Mouse (Mus musculus) liver, embryonic 15.5 days (tissue): ENCODE data around the gene Mark1. TPM values are rescaled to one million over a fixed set of nuclear protein-coding genes. Genes with fewer than 3 reads are reported as not detected.

Experiments used
- ATAC-seq: fragments of 200-750 bp; cut with Nextera tagmentation; 2 replicates; pipeline ENCODE4 v1.8.0; 2017; ENCODE audit warnings: moderate number of reproducible peaks, mild to moderate bottlenecking, moderate library complexity; ENCODE audit not compliant: insufficient read depth
- H3K27ac ChIP-seq: fragments of 300-500 bp; sonication (generic); replicated peaks from 2 replicates; pipeline ENCODE4 v1.5.1; 2015; ENCODE audit warnings: mild to moderate bottlenecking, inconsistent platforms
- H3K27me3 ChIP-seq: fragments of 300-500 bp; sonication (generic); 2 replicates; pipeline ENCODE4 v1.6.1; 2015; ENCODE audit warnings: mild to moderate bottlenecking, inconsistent platforms
- H3K36me3 ChIP-seq: fragments of 300-500 bp; sonication (generic); replicated peaks from 2 replicates; pipeline ENCODE4 v1.6.1; 2015; ENCODE audit warnings: moderate library complexity, mild to moderate bottlenecking, inconsistent platforms
- H3K4me1 ChIP-seq: fragments of 300-500 bp; sonication (generic); replicated peaks from 2 replicates; pipeline ENCODE4 v1.6.1; 2015; ENCODE audit warnings: inconsistent platforms
- H3K4me2 ChIP-seq: fragments of 300-500 bp; sonication (generic); 2 replicates; pipeline ENCODE4 v1.6.1; 2015; ENCODE audit warnings: moderate library complexity, mild to moderate bottlenecking, inconsistent platforms
- H3K4me3 ChIP-seq: fragments of 300-500 bp; sonication (generic); replicated peaks from 2 replicates; pipeline ENCODE4 v1.5.1; 2015; ENCODE audit warnings: mild to moderate bottlenecking, inconsistent platforms
- H3K9ac ChIP-seq: fragments of 300-500 bp; sonication (generic); 2 replicates; pipeline ENCODE4 v1.6.1; 2015; ENCODE audit warnings: moderate library complexity, mild to moderate bottlenecking, inconsistent platforms
- H3K9me3 ChIP-seq: fragments of 300-500 bp; sonication (generic); replicated peaks from 2 replicates; pipeline ENCODE4 v1.6.1; 2016; ENCODE audit warnings: inconsistent platforms
- WGBS: fragments of 180-500 bp; shearing (Covaris S2); methylation state at CpG from one replicate; pipeline ENCODE4 v1.1.7; 2015; ENCODE audit warnings: mixed read lengths; ENCODE audit not compliant: insufficient replicate concordance; 5-methylcytosine and 5-hydroxymethylcytosine counted together
- polyA plus RNA-seq: library from polyadenylated mRNA; unstranded; fragments of >200 nt; fragmentation: Nextera tagmentation; extraction: Ambion mirVana; gene quantifications from 2 replicates; pipeline ENCODE4 v1.2.1, GENCODE M21; 2015

Gene Mark1
- polyA plus RNA-seq, 1 experiment from 2014 or later, result 0.16 TPM

DNA sequence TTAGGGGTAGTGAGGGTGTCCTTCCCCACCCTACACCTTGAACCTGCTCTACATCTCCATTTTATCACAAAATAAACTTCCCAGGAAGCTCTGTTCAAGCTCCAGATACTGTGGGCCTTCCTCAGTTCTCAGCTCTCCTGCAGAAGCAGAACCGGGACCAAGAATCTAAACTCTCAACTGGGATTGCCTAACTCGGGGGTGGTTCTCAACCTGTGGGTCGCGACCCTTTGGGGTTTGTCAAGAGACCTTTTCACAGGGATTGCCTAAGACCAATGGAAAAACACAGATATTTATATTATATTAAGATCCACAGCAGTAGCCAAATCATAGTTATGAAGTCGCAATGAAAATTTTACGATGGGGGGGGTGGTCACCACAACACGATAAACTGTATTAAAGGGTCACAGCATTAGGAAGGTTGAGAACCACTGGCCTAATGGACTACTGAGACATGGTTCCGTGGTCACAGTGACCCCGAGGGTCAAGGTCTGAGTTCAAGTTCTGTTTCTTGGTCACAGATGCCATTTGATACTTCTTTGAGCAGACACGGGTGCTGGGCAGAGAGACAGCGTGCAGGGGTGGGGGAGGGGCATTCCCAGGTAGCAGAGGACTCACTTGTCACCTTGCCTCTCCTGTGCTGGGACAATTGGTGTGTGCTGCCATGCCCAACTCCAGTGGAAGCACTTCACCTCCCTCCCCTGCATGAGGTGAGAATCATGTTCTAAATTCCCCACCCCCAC lies 128.6 kb downstream of the Mark1 start:
- Histone ChIP-seq H3K4me3 (no peak overlapping the region), H3K27me3 (no peaks in the 10 kb centered on the region), H3K9ac (no peak overlapping the region), H3K4me2 (no peak overlapping the region), H3K9me3 (no peaks in the 10 kb centered on the region), H3K27ac (peak overlapping the region; percentile 70), H3K36me3 (no peaks in the 10 kb centered on the region), H3K4me1 (peaks cover 44% of the 10 kb centered on the region)
- no peak for ATAC-seq
- 64% methylated on average over 11 of the region's 11 CpGs for WGBS

- H3K4me2 ChIP-seq, result no peak overlapping the region
- no peak overlapping the region for H3K4me3 ChIP-seq
- peak overlapping the region; percentile 38 for H3K27ac ChIP-seq
- WGBS, result 48% methylated on average over 4 of the region's 4 CpGs
- H3K4me1 ChIP-seq, result peaks cover 44% of the 10 kb centered on the region
- no peaks in the 10 kb centered on the region for H3K36me3 ChIP-seq
- no peaks in the 10 kb centered on the region for H3K27me3 ChIP-seq
- H3K9me3 ChIP-seq, result no peaks in the 10 kb centered on the region
- no peak overlapping the region for H3K9ac ChIP-seq
- ATAC-seq, result no peak
Observed at GRCm38 (mm10) chr1:184869939-184870565, 129.3 kb downstream of the Mark1 start.

DNA sequence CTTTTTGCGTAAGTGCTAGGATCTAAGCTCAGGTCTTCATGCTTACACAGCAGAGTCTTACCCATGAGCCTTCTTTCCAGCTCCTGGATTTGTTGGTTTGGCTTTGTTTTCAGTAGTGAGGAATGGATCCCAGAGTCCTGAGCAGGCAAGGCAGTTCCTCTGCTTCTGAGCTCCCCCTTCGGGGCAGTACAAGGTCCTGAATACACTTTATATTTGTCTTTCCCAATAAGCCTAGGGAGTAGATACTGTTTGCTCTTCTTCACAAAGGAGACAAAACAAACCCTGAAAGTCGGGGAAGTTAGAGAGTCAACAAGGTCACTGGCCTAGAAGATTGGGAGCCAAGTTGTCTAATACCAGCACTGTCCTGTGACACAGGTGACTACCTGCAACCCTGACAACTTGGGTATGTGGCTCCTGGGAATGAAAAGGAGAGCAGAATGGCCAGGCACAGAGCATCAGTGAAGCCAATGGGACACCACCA lies 131.7 kb downstream of the Mark1 start:
- H3K36me3 ChIP-seq, result no peaks in the 10 kb centered on the region
- WGBS, result 52% methylated on average over 3 of the region's 3 CpGs
- peak; percentile 14; the same call in 1 of the 2 replicates for ATAC-seq
- no peaks in the 10 kb centered on the region for H3K9me3 ChIP-seq
- H3K4me3 ChIP-seq, result no peak overlapping the region
- no peak overlapping the region for H3K4me2 ChIP-seq
- no peaks in the 10 kb centered on the region for H3K27me3 ChIP-seq
- H3K9ac ChIP-seq, result no peak overlapping the region
- peaks cover 35% of the 10 kb centered on the region for H3K4me1 ChIP-seq
- H3K27ac ChIP-seq, result peak overlapping the region; percentile 73

- Histone ChIP-seq H3K9me3 (no peaks in the 10 kb centered on the region), H3K36me3 (no peaks in the 10 kb centered on the region), H3K9ac (no peak overlapping the region), H3K27me3 (no peaks in the 10 kb centered on the region), H3K4me1 (peaks cover 14% of the 10 kb centered on the region; the same call in 1 of the 2 replicates), H3K4me3 (no peak overlapping the region), H3K4me2 (no peak overlapping the region), H3K27ac (no peak overlapping the region)
- no peak for ATAC-seq
- WGBS, result 34% methylated on average over 7 of the region's 7 CpGs
Observed at GRCm38 (mm10) chr1:184864381-184864801, 135.0 kb downstream of the Mark1 start.

GRCm38 (mm10) chr1:184862636-184863035 lies 136.7 kb downstream of the Mark1 start:
- WGBS, result 66% methylated on average over 6 of the region's 6 CpGs
- Histone ChIP-seq H3K27ac (no peak overlapping the region), H3K27me3 (no peaks in the 10 kb centered on the region), H3K4me2 (no peak overlapping the region), H3K4me3 (no peak overlapping the region), H3K4me1 (peaks cover 13% of the 10 kb centered on the region; the same call in 1 of the 2 replicates), H3K36me3 (no peaks in the 10 kb centered on the region), H3K9me3 (no peaks in the 10 kb centered on the region), H3K9ac (no peak overlapping the region)
- no peak for ATAC-seq

DNA sequence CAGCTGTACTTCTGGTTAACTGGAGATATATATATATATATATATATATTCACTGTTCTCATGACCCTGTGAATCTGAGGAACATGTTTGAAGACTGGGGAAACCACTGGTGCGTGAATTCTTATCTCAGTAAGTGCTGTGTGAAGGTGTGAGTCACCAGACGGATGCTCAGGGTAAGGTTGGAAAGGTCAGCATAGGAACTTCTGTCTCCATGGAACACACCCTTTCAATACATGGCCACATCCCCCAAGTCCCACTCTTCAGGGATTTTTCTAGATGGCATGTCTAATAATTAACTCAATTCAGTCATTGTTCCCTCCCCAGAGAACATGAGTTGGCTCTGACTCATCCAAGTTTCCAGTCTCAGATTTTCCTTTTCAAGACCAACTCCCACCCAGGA lies 137.8 kb downstream of the Mark1 start:
- Histone ChIP-seq H3K4me2 (no peak overlapping the region), H3K9me3 (no peaks in the 10 kb centered on the region), H3K36me3 (no peaks in the 10 kb centered on the region), H3K9ac (no peak overlapping the region), H3K4me1 (peaks cover 10% of the 10 kb centered on the region; the same call in 1 of the 2 replicates), H3K27me3 (no peaks in the 10 kb centered on the region), H3K27ac (no peak overlapping the region), H3K4me3 (no peak overlapping the region)
- WGBS, result 46% methylated on average over 2 of the region's 2 CpGs
- no peak for ATAC-seq

DNA sequence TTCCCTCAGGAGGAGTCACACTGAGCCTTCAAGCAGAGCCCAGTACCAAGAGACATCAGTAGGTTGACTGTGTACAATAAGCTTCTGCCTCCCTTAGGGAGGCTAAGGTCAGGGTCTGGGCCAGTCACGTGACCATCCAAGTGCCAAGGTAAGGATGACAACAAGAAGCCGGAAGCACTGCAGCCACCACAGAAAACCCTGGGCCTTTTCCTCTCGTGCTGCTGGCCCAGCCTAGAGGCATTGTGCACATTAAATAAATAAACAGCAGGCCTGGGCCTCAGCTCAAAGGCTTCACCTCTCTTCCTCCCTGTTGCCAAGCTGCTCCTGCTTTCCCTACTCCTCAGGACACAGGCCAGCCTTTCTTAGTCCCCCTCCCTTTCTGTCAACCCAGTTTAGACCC lies 139.1 kb downstream of the Mark1 start:
- Histone ChIP-seq H3K9ac (no peak overlapping the region), H3K4me2 (no peak overlapping the region), H3K27ac (no peak overlapping the region), H3K36me3 (no peaks in the 10 kb centered on the region), H3K27me3 (no peaks in the 10 kb centered on the region), H3K4me1 (peaks cover 4% of the 10 kb centered on the region; the same call in 1 of the 2 replicates), H3K9me3 (no peaks in the 10 kb centered on the region), H3K4me3 (no peak overlapping the region)
- no peak for ATAC-seq
- 38% methylated on average over 3 of the region's 3 CpGs for WGBS

DNA sequence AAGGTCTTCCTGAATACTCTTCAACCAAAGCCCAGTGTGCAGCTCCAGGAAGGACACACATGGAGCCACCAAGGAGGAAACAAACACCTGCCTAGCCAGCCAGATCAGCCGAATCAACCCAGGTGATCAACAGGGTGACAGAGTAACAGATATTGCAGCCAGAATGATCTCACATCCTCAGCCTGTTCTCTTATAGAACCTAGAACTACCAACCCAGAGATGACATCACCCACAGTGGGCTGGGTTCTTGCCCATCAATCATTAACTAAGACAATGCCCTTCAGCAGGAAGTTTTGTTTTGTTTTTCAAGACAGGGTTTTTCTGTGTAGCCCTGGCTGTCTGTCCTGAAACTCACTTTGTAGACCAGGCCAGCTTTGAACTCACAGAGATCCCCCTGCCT lies 141.1 kb downstream of the Mark1 start:
- Histone ChIP-seq H3K36me3 (no peaks in the 10 kb centered on the region), H3K9me3 (no peaks in the 10 kb centered on the region), H3K27me3 (0 out of 2 replicates have a peak, but pooled peaks cover 3% of the 10 kb centered on the region), H3K4me2 (no peak overlapping the region), H3K4me3 (no peak overlapping the region), H3K9ac (no peak overlapping the region), H3K4me1 (peaks cover 13% of the 10 kb centered on the region), H3K27ac (no peak overlapping the region)
- ATAC-seq, result no peak
- WGBS, result 40% methylated on average over 1 of the region's 1 CpGs

DNA sequence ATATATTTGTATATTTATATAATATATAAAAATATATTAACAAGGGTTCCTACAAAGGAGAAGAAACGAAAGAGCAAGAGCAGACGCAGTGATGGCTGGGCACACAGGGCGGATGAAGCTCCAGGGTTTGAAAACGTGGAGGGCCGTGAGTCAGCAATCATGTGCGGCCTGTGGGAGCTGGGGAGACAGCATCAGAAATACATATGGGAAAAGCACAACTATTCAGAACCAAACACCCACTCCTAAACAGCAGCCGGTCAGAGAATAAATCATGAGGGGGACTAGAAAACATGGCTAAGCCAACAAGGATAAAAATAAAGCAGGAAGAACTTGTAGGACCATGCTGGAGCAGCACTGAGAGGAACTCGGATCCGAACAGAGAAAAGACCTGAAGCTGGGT lies 142.2 kb downstream of the Mark1 start:
- no peak for ATAC-seq
- H3K27ac ChIP-seq, result no peak overlapping the region
- H3K4me3 ChIP-seq, result no peak overlapping the region
- no peaks in the 10 kb centered on the region for H3K9me3 ChIP-seq
- H3K4me2 ChIP-seq, result no peak overlapping the region
- 0 out of 2 replicates have a peak, but pooled peaks cover 3% of the 10 kb centered on the region for H3K27me3 ChIP-seq
- no peaks in the 10 kb centered on the region for H3K36me3 ChIP-seq
- H3K4me1 ChIP-seq, result peaks cover 22% of the 10 kb centered on the region
- WGBS, result 66% methylated on average over 9 of the region's 9 CpGs
- no peak overlapping the region for H3K9ac ChIP-seq

DNA sequence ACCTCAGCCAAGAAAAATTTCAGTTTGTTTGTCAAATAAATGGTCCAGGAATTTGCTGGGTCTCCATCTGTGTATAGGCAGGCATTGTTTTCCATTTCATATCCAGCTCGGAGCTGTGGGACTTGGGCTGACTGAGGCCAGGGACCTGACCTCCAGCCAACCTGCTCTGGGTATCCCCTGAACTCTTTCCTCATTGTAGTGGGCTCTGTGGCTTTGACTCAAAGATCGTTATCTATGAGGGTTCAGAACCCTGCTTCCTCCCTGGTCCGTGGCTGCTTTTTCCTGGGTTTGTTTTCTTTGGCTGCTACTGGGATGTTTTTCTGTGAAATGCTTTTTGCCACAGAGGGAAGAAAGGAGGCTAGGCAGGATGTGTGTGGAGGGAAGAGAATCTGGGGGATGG lies 145.4 kb downstream of the Mark1 start:
- H3K4me2 ChIP-seq, result peak overlapping the region; percentile 43; the same call in 1 of the 2 replicates
- no peaks in the 10 kb centered on the region for H3K36me3 ChIP-seq
- 0 out of 2 replicates have a peak, but pooled peaks cover 3% of the 10 kb centered on the region for H3K27me3 ChIP-seq
- no peaks in the 10 kb centered on the region for H3K9me3 ChIP-seq
- peak overlapping the region; percentile 61; the same call in 1 of the 2 replicates for H3K27ac ChIP-seq
- H3K9ac ChIP-seq, result no peak overlapping the region
- ATAC-seq, result no peak
- WGBS, result 14% methylated on average over 3 of the region's 3 CpGs
- H3K4me3 ChIP-seq, result no peak overlapping the region
- H3K4me1 ChIP-seq, result peaks cover 32% of the 10 kb centered on the region

- H3K4me1 ChIP-seq, result peaks cover 32% of the 10 kb centered on the region
- H3K27ac ChIP-seq, result peak overlapping the region; percentile 61
- peak overlapping the region; percentile 43 for H3K4me2 ChIP-seq
- H3K4me3 ChIP-seq, result 0 out of 2 replicates have a peak overlapping the region, but pooled peaks have one; percentile 8
- H3K9me3 ChIP-seq, result no peaks in the 10 kb centered on the region
- 0 out of 2 replicates have a peak, but pooled peaks cover 3% of the 10 kb centered on the region for H3K27me3 ChIP-seq
- WGBS, result 7% methylated on average over 5 of the region's 5 CpGs
- ATAC-seq, result no peak
- no peak overlapping the region; the same call in 1 of the 2 replicates for H3K9ac ChIP-seq
- no peaks in the 10 kb centered on the region for H3K36me3 ChIP-seq
Observed at GRCm38 (mm10) chr1:184853339-184853738, 146.0 kb downstream of the Mark1 start.
